Mouse (Mus musculus): ENCODE measurements at regions not wholly inside any gene's neighbourhood (a gene's known extent, or its start where the extent isn't known, plus 50 kb on each side); places are given as distances from the start of the nearest gene placed in this dataset.

GRCm38 (mm10) chr8:36304809-36305208, 539.2 kb downstream of the Gm19410 start:
- no peak overlapping the region for H3K9ac ChIP-seq
- H3K27me3 ChIP-seq, result no peaks in the 10 kb centered on the region
- no peak overlapping the region for H3K4me3 ChIP-seq
- H3K4me2 ChIP-seq, result no peak overlapping the region
- no peaks in the 10 kb centered on the region for H3K36me3 ChIP-seq
- H3K27ac ChIP-seq (replicated peaks), result no peak overlapping the region
- ATAC-seq (ENCODE audit: low read depth), result no peak
- WGBS, result 80% methylated on average over 10 of the region's 10 CpGs
- no peaks in the 10 kb centered on the region for H3K9me3 ChIP-seq
- no peaks in the 10 kb centered on the region for H3K4me1 ChIP-seq (replicated peaks)

GRCm38 (mm10) chr8:36306336-36306735, 540.7 kb downstream of the Gm19410 start:
- H3K36me3 ChIP-seq, result no peaks in the 10 kb centered on the region
- 85% methylated on average over 4 of the region's 4 CpGs for WGBS
- no peak for ATAC-seq (ENCODE audit: low read depth)

GRCm38 (mm10) chr8:36307496-36307895, 541.9 kb downstream of the Gm19410 start:
- no peaks in the 10 kb centered on the region for H3K4me1 ChIP-seq (replicated peaks)
- no peak overlapping the region for H3K4me2 ChIP-seq
- no peak overlapping the region for H3K27ac ChIP-seq (replicated peaks)
- H3K27me3 ChIP-seq, result no peaks in the 10 kb centered on the region
- H3K9me3 ChIP-seq, result no peaks in the 10 kb centered on the region
- WGBS, result 90% methylated on average over 8 of the region's 8 CpGs
- H3K9ac ChIP-seq, result no peak overlapping the region
- no peaks in the 10 kb centered on the region for H3K36me3 ChIP-seq
- no peak overlapping the region for H3K4me3 ChIP-seq
- ATAC-seq (ENCODE audit: low read depth), result no peak

More at GRCm38 (mm10) chr8:36306336-36306735, 540.7 kb downstream of the Gm19410 start:
- no peaks in the 10 kb centered on the region for H3K27me3 ChIP-seq
- H3K4me1 ChIP-seq (replicated peaks), result no peaks in the 10 kb centered on the region
- no peaks in the 10 kb centered on the region for H3K9me3 ChIP-seq
- no peak overlapping the region for H3K27ac ChIP-seq (replicated peaks)
- no peak overlapping the region for H3K4me3 ChIP-seq
- no peak overlapping the region for H3K4me2 ChIP-seq
- H3K9ac ChIP-seq, result no peak overlapping the region

- 68% methylated on average over 2 of the region's 2 CpGs for WGBS
- Histone ChIP-seq H3K4me2 (no peak overlapping the region), H3K9ac (no peak overlapping the region), H3K36me3 (no peaks in the 10 kb centered on the region), H3K27me3 (no peaks in the 10 kb centered on the region), H3K27ac (replicated peaks) (no peak overlapping the region), H3K9me3 (no peaks in the 10 kb centered on the region), H3K4me1 (replicated peaks) (no peaks in the 10 kb centered on the region), H3K4me3 (no peak overlapping the region)
- no peak for ATAC-seq (ENCODE audit: low read depth)
These were observed 542.5 kb downstream of the Gm19410 start for GRCm38 (mm10) chr8:36308056-36308455.

- no peaks in the 10 kb centered on the region for H3K9me3 ChIP-seq
- H3K4me2 ChIP-seq, result no peak overlapping the region
- no peak overlapping the region for H3K27ac ChIP-seq (replicated peaks)
- H3K27me3 ChIP-seq, result no peaks in the 10 kb centered on the region
- H3K4me3 ChIP-seq, result no peak overlapping the region
- no peak for ATAC-seq (ENCODE audit: low read depth)
- WGBS, result 93% methylated on average over 6 of the region's 6 CpGs
- no peak overlapping the region for H3K9ac ChIP-seq
- H3K36me3 ChIP-seq, result no peaks in the 10 kb centered on the region
- no peaks in the 10 kb centered on the region for H3K4me1 ChIP-seq (replicated peaks)
These were observed 543.7 kb downstream of the Gm19410 start for GRCm38 (mm10) chr8:36309326-36309725.

GRCm38 (mm10) chr8:36309952-36310351, 544.4 kb downstream of the Gm19410 start:
- Histone ChIP-seq H3K4me2 (no peak overlapping the region), H3K27ac (replicated peaks) (no peak overlapping the region), H3K9ac (no peak overlapping the region), H3K27me3 (no peaks in the 10 kb centered on the region), H3K36me3 (no peaks in the 10 kb centered on the region), H3K4me1 (replicated peaks) (no peaks in the 10 kb centered on the region), H3K4me3 (no peak overlapping the region), H3K9me3 (no peaks in the 10 kb centered on the region)
- no peak for ATAC-seq (ENCODE audit: low read depth)
- WGBS, result 87% methylated on average over 10 of the region's 10 CpGs

GRCm38 (mm10) chr8:36311734-36312133, 546.1 kb downstream of the Gm19410 start:
- H3K4me3 ChIP-seq, result no peak overlapping the region
- no peaks in the 10 kb centered on the region for H3K27me3 ChIP-seq
- WGBS, result 72% methylated on average over 5 of the region's 5 CpGs
- ATAC-seq (ENCODE audit: low read depth), result no peak
- no peak overlapping the region for H3K9ac ChIP-seq
- no peaks in the 10 kb centered on the region for H3K36me3 ChIP-seq
- no peak overlapping the region for H3K27ac ChIP-seq (replicated peaks)
- H3K4me1 ChIP-seq (replicated peaks), result no peaks in the 10 kb centered on the region
- no peak overlapping the region for H3K4me2 ChIP-seq
- H3K9me3 ChIP-seq, result no peaks in the 10 kb centered on the region

- no peaks in the 10 kb centered on the region for H3K36me3 ChIP-seq
- H3K4me3 ChIP-seq, result no peak overlapping the region
- no peak for ATAC-seq (ENCODE audit: low read depth)
- H3K27me3 ChIP-seq, result no peaks in the 10 kb centered on the region
- H3K9ac ChIP-seq, result no peak overlapping the region
- H3K4me2 ChIP-seq, result no peak overlapping the region
- H3K9me3 ChIP-seq, result no peaks in the 10 kb centered on the region
- H3K4me1 ChIP-seq (replicated peaks), result no peaks in the 10 kb centered on the region
- WGBS, result 90% methylated on average over 3 of the region's 3 CpGs
- H3K27ac ChIP-seq (replicated peaks), result no peak overlapping the region
These were observed 547.4 kb downstream of the Gm19410 start for GRCm38 (mm10) chr8:36312963-36313362.

- Histone ChIP-seq H3K27me3 (no peaks in the 10 kb centered on the region), H3K4me3 (no peak overlapping the region), H3K4me2 (no peak overlapping the region), H3K9me3 (no peaks in the 10 kb centered on the region), H3K9ac (no peak overlapping the region), H3K4me1 (replicated peaks) (no peaks in the 10 kb centered on the region), H3K27ac (replicated peaks) (no peak overlapping the region), H3K36me3 (no peaks in the 10 kb centered on the region)
- ATAC-seq (ENCODE audit: low read depth), result no peak
- 90% methylated on average over 2 of the region's 2 CpGs for WGBS
These were observed 552.8 kb downstream of the Gm19410 start for GRCm38 (mm10) chr8:36318396-36318795.

GRCm38 (mm10) chr8:36318884-36319283, 553.3 kb downstream of the Gm19410 start:
- ATAC-seq (ENCODE audit: low read depth), result no peak
- Histone ChIP-seq H3K27me3 (no peaks in the 10 kb centered on the region), H3K4me2 (no peak overlapping the region), H3K4me1 (replicated peaks) (no peaks in the 10 kb centered on the region), H3K27ac (replicated peaks) (no peak overlapping the region), H3K9ac (no peak overlapping the region), H3K9me3 (no peaks in the 10 kb centered on the region), H3K4me3 (no peak overlapping the region), H3K36me3 (no peaks in the 10 kb centered on the region)
- 74% methylated on average over 5 of the region's 5 CpGs for WGBS

- Histone ChIP-seq H3K4me1 (replicated peaks) (no peaks in the 10 kb centered on the region), H3K27me3 (no peaks in the 10 kb centered on the region), H3K27ac (replicated peaks) (no peak overlapping the region), H3K9ac (no peak overlapping the region), H3K9me3 (no peaks in the 10 kb centered on the region), H3K36me3 (no peaks in the 10 kb centered on the region), H3K4me3 (no peak overlapping the region), H3K4me2 (no peak overlapping the region)
- WGBS, result 66% methylated on average over 7 of the region's 7 CpGs
- no peak for ATAC-seq (ENCODE audit: low read depth)
These were observed 553.8 kb downstream of the Gm19410 start for GRCm38 (mm10) chr8:36319314-36319959.

GRCm38 (mm10) chr8:36322125-36322524, 556.5 kb downstream of the Gm19410 start:
- no peak overlapping the region for H3K27ac ChIP-seq (replicated peaks)
- no peak for ATAC-seq (ENCODE audit: low read depth)
- H3K4me2 ChIP-seq, result no peak overlapping the region
- no peaks in the 10 kb centered on the region for H3K9me3 ChIP-seq
- no peak overlapping the region for H3K4me3 ChIP-seq
- no peak overlapping the region for H3K9ac ChIP-seq
- WGBS, result 84% methylated on average over 8 of the region's 8 CpGs
- H3K36me3 ChIP-seq, result no peaks in the 10 kb centered on the region
- peaks cover 12% of the 10 kb centered on the region; the same call in 1 of the 2 replicates for H3K4me1 ChIP-seq (replicated peaks)
- H3K27me3 ChIP-seq, result no peaks in the 10 kb centered on the region

GRCm38 (mm10) chr8:36322578-36322977, 557.0 kb downstream of the Gm19410 start:
- Histone ChIP-seq H3K27ac (replicated peaks) (no peak overlapping the region), H3K9me3 (no peaks in the 10 kb centered on the region), H3K4me2 (no peak overlapping the region), H3K9ac (no peak overlapping the region), H3K4me1 (replicated peaks) (peaks cover 12% of the 10 kb centered on the region; the same call in 1 of the 2 replicates), H3K27me3 (no peaks in the 10 kb centered on the region), H3K36me3 (no peaks in the 10 kb centered on the region), H3K4me3 (no peak overlapping the region)
- no peak for ATAC-seq (ENCODE audit: low read depth)
- 84% methylated on average over 7 of the region's 7 CpGs for WGBS
